9 mouse cellular contexts compared by ENCODE assay signal in genomic region chr1:155145620-155146019, GRCm38 (mm10). TPM values are rescaled to one million over a fixed set of nuclear protein-coding genes. Genes with fewer than 3 reads are reported as not detected.
A peak's percentile ranks its signal among the peaks of the same experiment; 100 is the strongest.
DNase-seq lines count a peak whose midpoint lies in the region; ATAC-seq and TF ChIP-seq lines count a peak whose summit lies in the region.
"Had no signal": no experiment of that assay in that cellular context is flagged by ENCODE, and none has a peak within 500 bp of the region (broad histone marks: within the 10 kb centered on the region; RNA-seq: fewer than 3 reads in every experiment).

No protein-coding gene starts in this region.

- no peaks in the 10 kb centered on the region for H3K36me3 ChIP-seq in embryonic facial prominence, embryonic 12.5 days
- H3K36me3 ChIP-seq in embryonic facial prominence, embryonic 10.5 days (replicated peaks), result no peaks in the 10 kb centered on the region
- H3K36me3 ChIP-seq in MEL (ENCODE audit: control insufficient read depth in 1 of 2, insufficient read depth in 2 of 2, low read length in 2 of 2), result peaks cover 0 to 3% of the 10 kb centered on the region in 2 experiments; a peak in 2 of 4 replicates
- no peaks in the 10 kb centered on the region for H3K36me3 ChIP-seq in hindbrain, embryonic 10.5 days
- no peaks in the 10 kb centered on the region for H3K36me3 ChIP-seq in forebrain, embryonic 10.5 days (replicated peaks)
- H3K36me3 ChIP-seq: G1E had no signal

- DNase-seq in embryonic facial prominence, embryonic 10.5 days (ENCODE audit: low spot score), result no peak
- peak; percentile 76 for DNase-seq in MEL (ENCODE audit: low read depth, low spot score)
- DNase-seq in retina, embryonic 14.5 days (ENCODE audit: low spot score), result no peak
- DNase-seq in hindbrain, embryonic 10.5 days (ENCODE audit: low spot score), result no peak
- DNase-seq in forebrain, embryonic 10.5 days (ENCODE audit: extremely low spot score, low spot score), result no peak

- 0 out of 2 replicates have a peak overlapping the region, but pooled peaks have one; percentile 7 for H3K27ac ChIP-seq in embryonic facial prominence, embryonic 12.5 days
- no peak overlapping the region for H3K27ac ChIP-seq in embryonic facial prominence, embryonic 10.5 days (replicated peaks)
- peak overlapping the region; percentile 60 for H3K27ac ChIP-seq in MEL (ENCODE audit: control insufficient read depth, low read depth, low read length)
- no peak overlapping the region for H3K27ac ChIP-seq in hindbrain, embryonic 10.5 days
- no peak overlapping the region for H3K27ac ChIP-seq in forebrain, embryonic 10.5 days

- H3K9ac ChIP-seq in embryonic facial prominence, embryonic 12.5 days, result no peak overlapping the region
- H3K9ac ChIP-seq in MEL (ENCODE audit: control insufficient read depth, low read depth, low read length, poor library complexity, severe bottlenecking), result peak overlapping the region; percentile 55

- H3K4me3 ChIP-seq in embryonic facial prominence, embryonic 12.5 days, result peak overlapping the region; percentile 35; the same call in 1 of the 2 replicates
- H3K4me3 ChIP-seq in embryonic facial prominence, embryonic 10.5 days, result no peak overlapping the region
- peak overlapping the region; percentile 79 to 81 for H3K4me3 ChIP-seq in MEL (ENCODE audit: control insufficient read depth in 1 of 2, insufficient read depth in 1 of 2, low read depth in 2 of 2, low read length in 2 of 2)
- no peak overlapping the region for H3K4me3 ChIP-seq in hindbrain, embryonic 10.5 days
- no peak overlapping the region for H3K4me3 ChIP-seq in forebrain, embryonic 10.5 days

- H3K4me2 ChIP-seq in embryonic facial prominence, embryonic 12.5 days (replicated peaks), result peak overlapping the region; percentile 42

- H3K9me3 ChIP-seq in embryonic facial prominence, embryonic 12.5 days, result no peaks in the 10 kb centered on the region
- H3K9me3 ChIP-seq in embryonic facial prominence, embryonic 10.5 days, result no peaks in the 10 kb centered on the region
- no peaks in the 10 kb centered on the region for H3K9me3 ChIP-seq in MEL (replicated peaks; ENCODE audit: insufficient read depth, low read length)
- H3K9me3 ChIP-seq in hindbrain, embryonic 10.5 days, result no peaks in the 10 kb centered on the region
- peaks cover 3% of the 10 kb centered on the region; the same call in 1 of the 2 replicates for H3K9me3 ChIP-seq in forebrain, embryonic 10.5 days
- H3K9me3 ChIP-seq: G1E had no signal

- 53% methylated on average over 6 of the region's 6 CpGs for WGBS in embryonic facial prominence, embryonic 12.5 days
- 71% methylated on average over 6 of the region's 6 CpGs for WGBS in embryonic facial prominence, embryonic 10.5 days
- WGBS in hindbrain, embryonic 10.5 days, result 72% methylated on average over 6 of the region's 6 CpGs
- 78% methylated on average over 6 of the region's 6 CpGs for WGBS in forebrain, embryonic 10.5 days

- H3K4me1 ChIP-seq in embryonic facial prominence, embryonic 12.5 days, result peaks cover 6% of the 10 kb centered on the region; the same call in 1 of the 2 replicates
- H3K4me1 ChIP-seq in embryonic facial prominence, embryonic 10.5 days, result peaks cover 13% of the 10 kb centered on the region
- peaks cover 0 to 4% of the 10 kb centered on the region in 2 experiments; a peak in 2 of 4 replicates for H3K4me1 ChIP-seq in MEL (ENCODE audit: control insufficient read depth in 1 of 2, insufficient read depth in 2 of 2, low read length in 2 of 2)
- no peaks in the 10 kb centered on the region; the same call in 1 of the 2 replicates for H3K4me1 ChIP-seq in hindbrain, embryonic 10.5 days (replicated peaks)
- no peaks in the 10 kb centered on the region for H3K4me1 ChIP-seq in forebrain, embryonic 10.5 days

- H3K27me3 ChIP-seq in embryonic facial prominence, embryonic 12.5 days, result no peaks in the 10 kb centered on the region
- no peaks in the 10 kb centered on the region for H3K27me3 ChIP-seq in embryonic facial prominence, embryonic 10.5 days (replicated peaks; ENCODE audit: low read depth, poor library complexity, severe bottlenecking)
- no peaks in the 10 kb centered on the region for H3K27me3 ChIP-seq in MEL (ENCODE audit: control insufficient read depth in 1 of 2, insufficient read depth in 2 of 2, low read length in 2 of 2)
- H3K27me3 ChIP-seq in hindbrain, embryonic 10.5 days (ENCODE audit: insufficient read depth, poor library complexity, severe bottlenecking), result no peaks in the 10 kb centered on the region
- no peaks in the 10 kb centered on the region for H3K27me3 ChIP-seq in forebrain, embryonic 10.5 days (ENCODE audit: poor library complexity, severe bottlenecking)

- ATAC-seq in embryonic facial prominence, embryonic 12.5 days (ENCODE audit: insufficient number of reproducible peaks, insufficient read depth, low FRiP score, low TSS enrichment), result no peak
- peak; percentile 79 to 84 for ATAC-seq in hematopoietic stem cell, adult 5-6 weeks (replicated peaks in 1 of 2; ENCODE audit: insufficient read depth in 1 of 2, low FRiP score in 2 of 2, low TSS enrichment in 1 of 2, low read depth in 1 of 2, poor library complexity in 2 of 2, severe bottlenecking in 2 of 2)
- peak; percentile 76 for ATAC-seq in megakaryocyte, adult 5-6 weeks (ENCODE audit: poor library complexity, severe bottlenecking)

- TF ChIP-seq EP300 in MEL (IDR thresholded peaks at IDR 0.05; ENCODE audit: low read depth in 1 of 2, low read length in 2 of 2), result peak; percentile 7 to 27; a peak in 1 of 4 replicates

- no peak for TF ChIP-seq POLR2A in MEL (IDR thresholded peaks at IDR 0.05; ENCODE audit: control insufficient read depth in 1 of 2, insufficient read depth in 1 of 2, low read depth in 1 of 2, low read length in 2 of 2, poor library complexity in 1 of 2)

- TF ChIP-seq RAD21 in MEL (IDR thresholded peaks at IDR 0.05; ENCODE audit: low read depth, low read length), result no peak

- no peaks in the 10 kb centered on the region for H3K79me2 ChIP-seq in MEL (ENCODE audit: control insufficient read depth, insufficient read depth, low read length, poor library complexity)

- no peak for TF ChIP-seq CTCF in MEL (IDR thresholded peaks at IDR 0.05 in 2 of 3, conservative IDR thresholded peaks at IDR 0.05 in 1 of 3; ENCODE audit: control insufficient read depth in 1 of 3, insufficient read depth in 1 of 3, low read depth in 2 of 3, low read length in 3 of 3, poor library complexity in 1 of 3, severe bottlenecking in 1 of 3)

TF ChIP-seq in MEL, 35 proteins besides CTCF, POLR2A, EP300 and RAD21:
- TF ChIP-seq ETS1 (IDR thresholded peaks at IDR 0.05; ENCODE audit: low read depth, low read length) (peak; percentile 62), TBP (IDR thresholded peaks at IDR 0.05; ENCODE audit: low read depth, low read length) (peak; percentile 49; the same call in 1 of the 2 replicates), ELF1 (IDR thresholded peaks at IDR 0.05; ENCODE audit: low read depth, low read length) (0 out of 2 replicates have a peak, but pooled peaks have one; percentile 17), TCF12 (IDR thresholded peaks at IDR 0.05; ENCODE audit: low read depth, low read length) (no peak), SIN3A (IDR thresholded peaks at IDR 0.05; ENCODE audit: low read length) (peak; percentile 38; the same call in 1 of the 2 replicates)
TF ChIP-seq in MEL: peak in this region for 4.

RNA-seq across cellular contexts. Expression of gene Mr1, which starts 1.0 kb away (rescaled TPM):
- 4.6 and 6.2 TPM in 2 replicates for polyA plus RNA-seq in embryonic facial prominence, embryonic 12.5 days (2016; fragmentation: Nextera tagmentation; extraction: Ambion mirVana)
- 1.2 and 1.4 TPM in 2 replicates for polyA plus RNA-seq in embryonic facial prominence, embryonic 10.5 days (2016; fragmentation: Nextera tagmentation; extraction: Ambion mirVana)
- total RNA-seq in MEL (2012; rRNA removed), result 1.8 and 2.0 TPM in 2 replicates
- 1 to 10 TPM in 1 of 2 experiments, not detected in 1; 3.9 TPM for polyA plus RNA-seq in MEL (2012; ENCODE audit: insufficient read depth in 1 of 2, insufficient read length in 2 of 2, low read depth in 1 of 2, low replicate concordance in 2 of 2, missing spikeins in 1 of 2)
- 19.7 and 22.7 TPM in 2 replicates for total RNA-seq in hematopoietic stem cell, adult 5-6 weeks (2017)
- total RNA-seq in megakaryocyte, adult 5-6 weeks (2015), result 4.5 TPM in 2 replicates
- total RNA-seq in megakaryocyte, adult 5-6 weeks (2017), result 3.0 and 4.6 TPM in 2 replicates
- 0.55 and 1.1 TPM in 2 replicates for polyA plus RNA-seq in hindbrain, embryonic 10.5 days (2016; fragmentation: Nextera tagmentation; extraction: Ambion mirVana)
- polyA plus RNA-seq in forebrain, embryonic 10.5 days (2016; fragmentation: Nextera tagmentation; extraction: Ambion mirVana), result 0.36 and 0.47 TPM in 2 replicates

RNA-seq across cellular contexts. Expression of gene Stx6, which starts 12.9 kb away (rescaled TPM):
- polyA plus RNA-seq in embryonic facial prominence, embryonic 12.5 days (2016; fragmentation: Nextera tagmentation; extraction: Ambion mirVana), result 109 and 113 TPM in 2 replicates
- 85.0 and 88.9 TPM in 2 replicates for polyA plus RNA-seq in embryonic facial prominence, embryonic 10.5 days (2016; fragmentation: Nextera tagmentation; extraction: Ambion mirVana)
- total RNA-seq in MEL (2012; rRNA removed), result 16.7 and 18.1 TPM in 2 replicates
- 10 to 100 TPM in 1 of 2 experiments, not detected in 1; 38.4 TPM for polyA plus RNA-seq in MEL (2012; ENCODE audit: insufficient read depth in 1 of 2, insufficient read length in 2 of 2, low read depth in 1 of 2, low replicate concordance in 2 of 2, missing spikeins in 1 of 2)
- 58.4 and 85.5 TPM in 2 replicates for total RNA-seq in hematopoietic stem cell, adult 5-6 weeks (2017)
- 12.8 and 18.0 TPM in 2 replicates for total RNA-seq in megakaryocyte, adult 5-6 weeks (2015)
- total RNA-seq in megakaryocyte, adult 5-6 weeks (2017), result 34.8 and 36.4 TPM in 2 replicates
- 84.4 and 101 TPM in 2 replicates for polyA plus RNA-seq in hindbrain, embryonic 10.5 days (2016; fragmentation: Nextera tagmentation; extraction: Ambion mirVana)
- 82.1 and 84.3 TPM in 2 replicates for polyA plus RNA-seq in forebrain, embryonic 10.5 days (2016; fragmentation: Nextera tagmentation; extraction: Ambion mirVana)

RNA-seq across cellular contexts. Expression of gene Ier5, which starts 46.2 kb away (rescaled TPM):
- 17.3 and 19.9 TPM in 2 replicates for polyA plus RNA-seq in embryonic facial prominence, embryonic 12.5 days (2016; fragmentation: Nextera tagmentation; extraction: Ambion mirVana)
- 4.4 TPM in 2 replicates for polyA plus RNA-seq in embryonic facial prominence, embryonic 10.5 days (2016; fragmentation: Nextera tagmentation; extraction: Ambion mirVana)
- 7.2 and 7.5 TPM in 2 replicates for total RNA-seq in MEL (2012; rRNA removed)
- 1 to 10 TPM in 1 of 2 experiments, not detected in 1; 7.4 TPM for polyA plus RNA-seq in MEL (2012; ENCODE audit: insufficient read depth in 1 of 2, insufficient read length in 2 of 2, low read depth in 1 of 2, low replicate concordance in 2 of 2, missing spikeins in 1 of 2)
- total RNA-seq in hematopoietic stem cell, adult 5-6 weeks (2017), result 26.1 and 30.0 TPM in 2 replicates
- 58.4 and 62.3 TPM in 2 replicates for total RNA-seq in megakaryocyte, adult 5-6 weeks (2015)
- total RNA-seq in megakaryocyte, adult 5-6 weeks (2017), result 35.4 and 38.3 TPM in 2 replicates
- polyA plus RNA-seq in hindbrain, embryonic 10.5 days (2016; fragmentation: Nextera tagmentation; extraction: Ambion mirVana), result 4.1 and 7.0 TPM in 2 replicates
- polyA plus RNA-seq in forebrain, embryonic 10.5 days (2016; fragmentation: Nextera tagmentation; extraction: Ambion mirVana), result 3.6 and 4.1 TPM in 2 replicates

Comparison
In these comparisons a context has a peak if more than half of its experiments do, and no peak if none do; other contexts are left out.
1. H3K27ac ChIP-seq: peak in embryonic facial prominence, embryonic 12.5 days (single experiment) and MEL (single experiment); none in embryonic facial prominence, embryonic 10.5 days (single experiment), hindbrain, embryonic 10.5 days (single experiment) and forebrain, embryonic 10.5 days (single experiment).
2. H3K4me3 ChIP-seq: peak in embryonic facial prominence, embryonic 12.5 days (single experiment) and MEL (2 of 2); none in embryonic facial prominence, embryonic 10.5 days (single experiment), hindbrain, embryonic 10.5 days (single experiment) and forebrain, embryonic 10.5 days (single experiment).